Mouse (Mus musculus) adrenal gland, postnatal 25 days (tissue): ENCODE data around the gene Ccdc116. TPM values are rescaled to one million over a fixed set of nuclear protein-coding genes. Genes with fewer than 3 reads are reported as not detected.
A peak's percentile ranks its signal among the peaks of the same experiment; 100 is the strongest.

Source experiments
- DNase-seq: peaks from one replicate; pipeline ENCODE4 v3.0.0; 2021; ENCODE audit warnings: mixed read lengths
- microRNA-seq, 2 experiments: library from miRNA; unstranded; fragments of <30 nt; microRNA quantifications; one replicate each; pipeline ENCODE4 v1.2.0; 2021
- total RNA-seq: library from RNA; stranded (reverse); gene quantifications from 2 replicates; pipeline ENCODE4 v1.2.3, GENCODE M21; 2021

Ccdc116 gene
- total RNA-seq, 1 experiment from 2014 or later: 0.39 TPM

GRCm38 (mm10) chr16:17127292-17127691, 19.7 kb downstream of the Ccdc116 start:
- peak; percentile 26 for DNase-seq

DNA sequence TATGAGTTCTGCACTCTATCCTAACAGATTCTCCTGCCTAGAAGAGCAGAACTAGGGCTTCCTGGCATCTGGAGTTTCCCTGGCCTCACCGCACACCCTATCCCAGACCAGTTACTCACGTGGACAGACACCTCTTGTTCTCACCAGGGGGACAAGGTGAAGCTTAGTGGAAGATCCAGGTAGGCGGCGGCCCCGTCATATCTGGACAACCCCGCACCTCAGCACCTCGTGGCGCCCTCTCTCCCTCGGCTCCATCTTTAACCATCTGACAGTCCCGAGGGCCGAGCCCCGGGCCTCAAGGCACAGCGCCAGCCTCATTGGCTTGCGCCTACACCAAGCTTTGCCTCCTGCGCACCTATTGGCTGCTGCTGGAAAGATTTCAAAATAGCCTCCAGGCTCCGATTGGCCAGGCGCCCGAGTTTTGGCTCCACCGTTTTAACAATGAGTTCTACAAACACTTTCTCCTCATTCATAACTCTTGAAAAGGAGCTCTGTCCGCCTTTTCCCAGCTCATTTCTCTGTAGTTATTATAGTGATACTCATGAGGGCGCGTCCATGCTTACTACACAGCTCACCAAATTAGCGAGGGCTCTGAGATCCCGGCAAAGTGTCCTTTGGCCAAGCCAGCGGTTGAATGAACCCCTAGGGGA, 22.0 kb downstream of the Ccdc116 start, which contains the start of gene 2610318N02Rik:
Gene 2610318N02Rik (minus strand): TSS at position 297 of the 650 bp plus-strand sequence.
- peak; percentile 84 for DNase-seq

DNA sequence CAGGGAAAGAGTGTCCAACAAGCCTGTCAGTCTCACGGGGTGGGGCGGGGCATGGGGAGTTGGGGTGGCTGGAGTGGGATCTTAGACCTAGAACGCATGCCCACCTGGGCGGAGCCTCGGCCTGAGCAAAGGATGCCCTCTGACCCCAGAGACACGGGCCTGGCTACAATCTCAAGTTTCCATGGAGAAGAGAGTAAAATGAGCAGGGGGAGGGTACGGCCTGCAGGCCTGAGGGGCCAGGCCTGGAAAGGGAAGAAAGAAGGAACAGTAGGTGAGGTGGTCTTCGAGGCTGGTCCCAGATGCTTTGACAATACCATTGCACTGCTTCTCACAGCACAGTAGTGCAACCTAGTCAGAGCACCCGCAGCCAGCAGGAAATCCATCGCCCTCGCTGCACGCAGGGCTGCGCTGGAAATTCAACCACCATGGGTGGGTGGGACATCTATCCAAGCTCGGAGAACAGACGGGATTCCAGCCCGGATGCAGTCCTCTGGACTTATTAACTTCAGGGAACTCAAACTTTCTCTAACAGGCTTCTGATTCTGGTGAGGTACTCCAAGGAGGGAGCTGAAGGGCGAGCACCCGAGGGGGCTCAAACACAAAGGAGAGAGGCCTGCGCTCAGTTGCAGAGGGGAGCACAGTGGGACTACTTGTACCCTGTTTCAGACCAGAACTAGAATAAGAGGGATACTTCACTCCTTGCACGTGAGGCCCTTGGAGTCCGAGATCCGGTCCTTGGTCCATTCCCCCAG, 22.7 kb downstream of the Ccdc116 start:
- no peak for DNase-seq

- DNase-seq: no peak
These were observed 25.5 kb downstream of the Ccdc116 start for GRCm38 (mm10) chr16:17121569-17121968.

DNA sequence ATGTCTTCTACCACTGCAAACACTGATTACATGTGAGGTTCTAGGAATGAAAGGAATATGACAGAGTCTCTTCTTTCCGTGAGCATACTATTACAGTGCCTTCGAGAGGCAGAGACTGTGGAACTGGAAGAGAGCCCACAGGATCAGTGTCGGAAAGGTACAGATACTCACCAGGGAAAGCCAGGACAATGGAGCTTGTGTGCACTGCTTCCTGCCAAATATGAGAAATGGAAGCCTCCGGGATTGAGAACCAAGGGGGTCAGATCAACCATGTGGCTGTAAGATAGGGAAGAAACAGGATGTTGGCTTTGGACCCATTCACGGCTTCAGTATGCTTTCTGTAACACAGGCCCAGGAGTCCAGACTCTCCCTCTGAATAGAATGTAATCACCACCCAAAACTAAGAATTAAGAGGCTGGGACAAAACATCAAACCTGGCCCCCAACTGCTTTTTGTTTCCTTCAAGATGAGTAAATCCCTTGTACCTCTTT, 29.7 kb downstream of the Ccdc116 start:
- DNase-seq: no peak

DNA sequence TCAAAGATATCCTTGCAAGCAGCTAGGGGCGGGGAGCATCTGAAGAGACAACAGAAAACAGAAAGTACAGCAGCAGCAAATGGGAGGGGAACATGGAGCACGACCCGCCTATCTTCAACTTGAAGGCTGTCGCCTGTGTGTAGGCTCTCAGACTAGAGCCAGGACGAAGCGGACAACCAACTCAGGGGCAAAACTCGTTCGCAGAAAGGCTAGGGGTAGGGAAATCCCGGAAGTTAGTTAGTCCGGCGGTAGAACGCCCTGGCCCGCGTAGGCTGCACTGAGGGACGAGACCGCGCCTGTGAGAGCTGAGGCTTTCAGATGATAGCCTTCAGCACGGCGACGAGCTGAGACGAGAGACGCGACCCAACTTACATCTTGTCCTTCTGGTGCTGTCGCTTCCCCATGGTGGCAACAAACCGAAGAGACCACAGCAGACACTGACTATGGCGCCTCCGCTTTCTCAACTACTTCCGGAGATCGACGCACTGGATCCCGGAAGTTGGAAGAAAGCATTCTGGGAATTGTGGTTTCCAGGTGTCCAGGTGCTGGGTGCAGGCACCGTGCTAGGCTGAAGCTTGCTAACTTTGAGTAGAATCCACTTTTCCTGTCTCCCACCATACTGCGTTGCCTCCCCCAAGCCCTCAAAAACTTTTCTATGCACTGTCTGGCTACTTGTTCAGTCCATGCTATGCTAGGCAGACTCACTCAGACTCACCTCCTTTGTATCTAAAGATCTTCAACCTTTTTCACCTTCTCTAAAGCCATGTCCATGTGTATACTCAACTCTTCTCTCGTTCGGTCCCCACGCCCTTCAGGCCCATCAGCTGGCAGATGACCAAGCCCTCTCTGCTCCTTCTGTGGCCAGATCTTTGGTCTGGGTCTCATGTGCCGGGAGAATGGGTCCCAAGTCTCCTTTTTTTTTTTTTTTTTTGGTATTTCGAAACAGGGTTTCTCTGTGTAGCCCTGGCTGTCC, 36.0 kb downstream of the Ccdc116 start, which contains the start of gene Ppil2:
Gene Ppil2 (minus strand): TSS at position 487 of the 973 bp plus-strand sequence.
- DNase-seq: peak; percentile 52

GRCm38 (mm10) chr16:17104600-17104999, 42.4 kb downstream of the Ccdc116 start:
- no peak for DNase-seq

GRCm38 (mm10) chr16:17102630-17103220, 44.3 kb downstream of the Ccdc116 start:
- no peak for DNase-seq

DNA sequence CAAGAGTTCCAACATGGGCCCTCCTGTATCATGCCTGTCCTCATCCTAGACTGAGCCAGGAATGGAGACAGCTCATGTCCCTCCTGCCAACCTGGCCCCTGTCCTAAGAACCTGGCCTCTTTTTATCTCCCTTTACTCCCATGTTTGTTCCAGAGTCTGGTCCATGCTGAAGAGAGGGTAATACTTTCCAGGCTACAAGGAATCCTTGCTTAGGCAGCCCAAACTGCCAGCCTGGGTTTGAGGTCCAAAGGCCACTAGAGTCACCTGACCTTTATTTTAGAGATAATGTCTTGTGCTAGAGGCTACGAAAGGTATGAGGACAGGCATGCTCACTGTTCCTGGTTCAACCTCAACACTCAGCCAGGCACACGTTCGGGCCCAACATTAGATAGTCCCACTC, 50.1 kb downstream of the Ccdc116 start:
- DNase-seq: no peak

Small RNAs within 50 kb of the gene (microRNA-seq; reads per million reads assigned to microRNA genes)
- 313 to 383 reads per million in 2 experiments for gene Mir130b
- gene Mir301b: 2.1 to 7.5 reads per million in 2 experiments

Other genes starting within 250 kb of the Ccdc116 start
- gene Mapk1, start 163.8 kb downstream of the Ccdc116 start, total RNA-seq: 209 and 252 TPM in 2 replicates
- gene Ypel1, start 77.5 kb downstream of the Ccdc116 start, total RNA-seq: 10.0 and 11.7 TPM in 2 replicates
- gene Ppil2, start 36.0 kb downstream of the Ccdc116 start, total RNA-seq: 101 and 118 TPM in 2 replicates
- gene 2610318N02Rik, start 22.1 kb downstream of the Ccdc116 start, total RNA-seq: 1.5 TPM in 1 of 2 replicates, not detected in the other
- 27.9 and 28.0 TPM in 2 replicates for gene Sdf2l1, start 14.8 kb downstream of the Ccdc116 start, total RNA-seq
- 4.5 and 7.0 TPM in 2 replicates for gene Ydjc, start 2.6 kb downstream of the Ccdc116 start, total RNA-seq
- gene Ube2l3, start 55.4 kb upstream of the Ccdc116 start, total RNA-seq: 194 and 282 TPM in 2 replicates
- 0.06 TPM in 1 of 2 replicates, not detected in the other for gene Rimbp3, start 61.4 kb upstream of the Ccdc116 start, total RNA-seq
- gene Hic2, start 86.3 kb upstream of the Ccdc116 start, total RNA-seq: 2.3 and 2.6 TPM in 2 replicates
- gene Tmem191c, start 128.8 kb upstream of the Ccdc116 start, total RNA-seq: 13.8 and 19.9 TPM in 2 replicates
- 0.24 and 4.8 TPM in 2 replicates for gene Serpind1, start 184.1 kb upstream of the Ccdc116 start, total RNA-seq